Mouse (Mus musculus) C2C12 (cell line): ENCODE data around the gene Pitpna. TPM values are rescaled to one million over a fixed set of nuclear protein-coding genes. Genes with fewer than 3 reads are reported as not detected.

ENCODE experiments used
- H3K27me3 ChIP-seq: one replicate; pipeline ENCODE4 v1.6.1; 2011; ENCODE audit not compliant: control insufficient read depth, insufficient read depth, insufficient read length
- H3K36me3 ChIP-seq: one replicate; pipeline ENCODE4 v1.6.1; 2011; ENCODE audit not compliant: control insufficient read depth, insufficient read depth
- H3K4me3 ChIP-seq: one replicate; pipeline ENCODE4 v1.5.1; 2011; ENCODE audit warnings: mild to moderate bottlenecking, control low read depth; ENCODE audit not compliant: poor library complexity, insufficient read depth, severe bottlenecking
- H3K79me2 ChIP-seq: one replicate; pipeline ENCODE4 v1.6.1; 2011; ENCODE audit not compliant: control insufficient read depth, insufficient read depth
- H3K79me3 ChIP-seq: one replicate; pipeline ENCODE4 v1.6.1; 2011; ENCODE audit warnings: low read depth, control low read depth
- H3ac ChIP-seq: one replicate; pipeline ENCODE3; 2011; ENCODE audit warnings: low read depth; ENCODE audit not compliant: control insufficient read depth, insufficient read length
- CEBPB ChIP-seq: IDR thresholded peaks from one replicate; pipeline ENCODE4 v1.6.1; 2011; ENCODE audit warnings: low read depth, mild to moderate bottlenecking, control low read depth, moderate library complexity
- CTCF ChIP-seq: IDR thresholded peaks from one replicate; pipeline ENCODE4 v1.5.1; 2011; ENCODE audit not compliant: control insufficient read depth, insufficient read depth, insufficient read length
- FOSL1 ChIP-seq: IDR thresholded peaks from one replicate; pipeline ENCODE4 v1.8.0; 2011; ENCODE audit warnings: mild to moderate bottlenecking, low read length; ENCODE audit not compliant: poor library complexity, insufficient read depth, severe bottlenecking
- MAX ChIP-seq: IDR thresholded peaks from one replicate; pipeline ENCODE4 v1.6.1; 2011; ENCODE audit warnings: mild to moderate bottlenecking, control low read depth
- MYOD1 ChIP-seq: IDR thresholded peaks from one replicate; pipeline ENCODE4 v1.6.1; 2011; ENCODE audit warnings: low read depth; ENCODE audit not compliant: control insufficient read depth, insufficient read length
- MYOG ChIP-seq: IDR thresholded peaks from one replicate; pipeline ENCODE4 v1.6.1; 2011; ENCODE audit not compliant: control insufficient read depth, insufficient read length; ENCODE audit errors: extremely low read depth
- USF1 ChIP-seq: IDR thresholded peaks from one replicate; pipeline ENCODE4 v1.6.1; 2011; ENCODE audit warnings: low read depth, mild to moderate bottlenecking, control low read depth, moderate library complexity
- polyA plus RNA-seq: library from polyadenylated mRNA; unstranded; fragments of >200 nt; fragmentation: generic; extraction: Trizol; gene quantifications from one replicate; pipeline ENCODE4 v1.2.1, GENCODE M21; 2012; ENCODE audit warnings: missing spikeins

Pitpna gene
- polyA plus RNA-seq, 1 experiment = 118 TPM

- TF ChIP-seq MYOG (no peak), USF1 (no peak), FOSL1 (no peak), CEBPB (no peak), MAX (no peak), CTCF (no peak), MYOD1 (no peak)
- Histone ChIP-seq H3K79me3 (no peaks in the 10 kb centered on the region), H3K27me3 (no peaks in the 10 kb centered on the region), H3ac (no peak overlapping the region), H3K36me3 (peaks cover 5% of the 10 kb centered on the region), H3K4me3 (no peak overlapping the region), H3K79me2 (no peaks in the 10 kb centered on the region)
Observed at GRCm38 (mm10) chr11:75568115-75568511, 19.8 kb upstream of the Pitpna start.

GRCm38 (mm10) chr11:75568962-75569361 is 18.9 kb upstream of the Pitpna start:
- Histone ChIP-seq H3ac (no peak overlapping the region), H3K36me3 (peaks cover 5% of the 10 kb centered on the region), H3K79me3 (no peaks in the 10 kb centered on the region), H3K79me2 (no peaks in the 10 kb centered on the region), H3K4me3 (no peak overlapping the region), H3K27me3 (no peaks in the 10 kb centered on the region)
- TF ChIP-seq USF1 = no peak
- no peak for TF ChIP-seq FOSL1
- no peak for TF ChIP-seq CTCF
- no peak for TF ChIP-seq CEBPB
- no peak for TF ChIP-seq MYOG
- no peak for TF ChIP-seq MAX
- TF ChIP-seq MYOD1 = no peak

GRCm38 (mm10) chr11:75570375-75571125 is 17.3 kb upstream of the Pitpna start:
- Histone ChIP-seq H3K36me3 (peaks cover 5% of the 10 kb centered on the region), H3ac (no peak overlapping the region), H3K79me2 (no peaks in the 10 kb centered on the region), H3K4me3 (no peak overlapping the region), H3K27me3 (no peaks in the 10 kb centered on the region), H3K79me3 (no peaks in the 10 kb centered on the region)
- no peak for TF ChIP-seq MAX
- TF ChIP-seq MYOG = no peak
- TF ChIP-seq MYOD1 = no peak
- no peak for TF ChIP-seq USF1
- TF ChIP-seq CTCF = no peak
- no peak for TF ChIP-seq CEBPB
- no peak for TF ChIP-seq FOSL1

GRCm38 (mm10) chr11:75571126-75571990 is 16.5 kb upstream of the Pitpna start:
- no peaks in the 10 kb centered on the region for H3K27me3 ChIP-seq
- no peaks in the 10 kb centered on the region for H3K79me2 ChIP-seq
- H3K79me3 ChIP-seq = no peaks in the 10 kb centered on the region
- H3ac ChIP-seq = no peak overlapping the region
- H3K4me3 ChIP-seq = no peak overlapping the region
- peaks cover 5% of the 10 kb centered on the region for H3K36me3 ChIP-seq
- no peak for TF ChIP-seq MYOD1
- peak; percentile 94 for TF ChIP-seq CEBPB

GRCm38 (mm10) chr11:75572301-75572791 is 15.6 kb upstream of the Pitpna start:
- Histone ChIP-seq H3ac (peak overlapping the region; percentile 19), H3K36me3 (peaks cover 5% of the 10 kb centered on the region), H3K4me3 (no peak overlapping the region), H3K27me3 (no peaks in the 10 kb centered on the region), H3K79me2 (no peaks in the 10 kb centered on the region), H3K79me3 (no peaks in the 10 kb centered on the region)
- TF ChIP-seq MAX = no peak
- TF ChIP-seq MYOD1 = no peak
- no peak for TF ChIP-seq CEBPB
- TF ChIP-seq FOSL1 = no peak
- TF ChIP-seq CTCF = no peak
- TF ChIP-seq MYOG = no peak
- no peak for TF ChIP-seq USF1
